Mouse (Mus musculus): ENCODE results near the gene Nptn.

GRCm38 (mm10) chr9:58706024-58706423 is 124.0 kb downstream of the Nptn start:
- TF ChIP-seq TAL1 (IDR thresholded peaks at IDR 0.05; ENCODE audit: low read length) = no peak
- no peak for TF ChIP-seq GATA1 (IDR thresholded peaks at IDR 0.05; ENCODE audit: low read length)

Data from erythroblast, embryonic 14.5 days (primary cell).